Mouse (Mus musculus): ENCODE results near the gene Gclc. TPM values are rescaled to one million over a fixed set of nuclear protein-coding genes. Genes with fewer than 3 reads are reported as not detected.
A peak's percentile ranks its signal among the peaks of the same experiment; 100 is the strongest.
"Not testable (repeated sequence)": the region's sequence is repeated elsewhere in the genome, so short reads cannot be mapped to it uniquely, and the experiment has no call there.

Gene Gclc
- total RNA-seq, 4 experiments from 2014 or later = 11.7 to 14.3 (median 12.5) TPM

DNA sequence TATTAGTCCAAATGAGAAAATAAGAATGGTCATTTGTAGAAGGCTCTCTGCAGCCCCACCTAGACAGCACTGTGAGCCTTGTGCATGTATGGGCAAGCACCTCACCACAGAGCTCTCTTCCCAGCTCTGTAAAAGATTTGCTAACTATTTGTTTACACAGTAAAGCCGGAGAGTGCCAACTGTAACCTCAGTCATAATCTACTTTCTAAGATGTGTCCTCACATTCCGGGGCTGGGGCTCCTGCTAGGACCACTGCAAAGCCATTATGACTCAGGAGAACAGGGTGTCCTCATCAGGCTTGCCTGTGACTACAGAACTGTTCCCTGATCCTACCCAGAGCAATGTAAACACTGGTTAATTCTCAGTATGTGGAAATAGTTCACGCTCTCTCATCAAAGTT, 9.5 kb upstream of the Gclc start:
- no peak for DNase-seq (ENCODE audit: low spot score)

DNA sequence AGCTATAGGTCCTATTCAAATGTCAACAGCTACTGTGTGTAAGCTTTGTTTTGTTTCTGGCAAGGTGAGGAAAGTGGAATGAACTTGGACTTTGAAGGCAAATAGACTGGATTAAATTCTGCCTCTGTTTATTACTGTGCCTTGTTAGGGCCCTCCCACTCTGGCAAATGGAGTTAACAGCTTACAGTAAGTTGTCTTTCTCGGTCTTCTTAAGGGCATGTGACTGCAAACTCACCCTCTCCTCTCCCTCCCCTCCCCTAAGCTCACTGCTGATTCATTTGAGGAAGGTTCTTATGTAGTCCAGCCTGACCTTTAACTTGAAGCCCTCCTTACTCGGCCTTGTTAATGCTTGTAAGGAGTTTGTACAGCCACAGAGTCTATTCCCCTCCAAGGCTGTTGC, 8.0 kb upstream of the Gclc start:
- DNase-seq (ENCODE audit: low spot score) = no peak

DNA sequence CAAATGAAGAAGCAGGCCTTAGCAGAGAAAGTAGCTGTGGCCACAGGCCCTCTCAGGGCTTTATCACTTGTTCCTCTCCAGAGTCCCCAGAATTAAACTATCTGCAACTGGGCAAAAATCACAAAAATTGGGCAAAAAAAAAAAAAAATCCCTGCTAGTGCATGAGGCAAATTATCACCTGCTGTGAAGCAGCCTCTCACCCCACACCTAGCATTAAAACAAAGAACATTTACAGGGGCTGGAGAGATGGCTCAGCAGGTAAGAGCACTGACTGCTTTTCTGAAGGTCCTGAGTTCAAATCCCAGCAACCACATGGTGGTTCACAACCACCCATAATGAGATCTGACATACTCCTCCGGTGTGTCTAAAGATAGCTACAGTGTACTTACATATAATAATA, 6.0 kb upstream of the Gclc start:
- DNase-seq (ENCODE audit: low spot score) = not testable (repeated sequence)

DNA sequence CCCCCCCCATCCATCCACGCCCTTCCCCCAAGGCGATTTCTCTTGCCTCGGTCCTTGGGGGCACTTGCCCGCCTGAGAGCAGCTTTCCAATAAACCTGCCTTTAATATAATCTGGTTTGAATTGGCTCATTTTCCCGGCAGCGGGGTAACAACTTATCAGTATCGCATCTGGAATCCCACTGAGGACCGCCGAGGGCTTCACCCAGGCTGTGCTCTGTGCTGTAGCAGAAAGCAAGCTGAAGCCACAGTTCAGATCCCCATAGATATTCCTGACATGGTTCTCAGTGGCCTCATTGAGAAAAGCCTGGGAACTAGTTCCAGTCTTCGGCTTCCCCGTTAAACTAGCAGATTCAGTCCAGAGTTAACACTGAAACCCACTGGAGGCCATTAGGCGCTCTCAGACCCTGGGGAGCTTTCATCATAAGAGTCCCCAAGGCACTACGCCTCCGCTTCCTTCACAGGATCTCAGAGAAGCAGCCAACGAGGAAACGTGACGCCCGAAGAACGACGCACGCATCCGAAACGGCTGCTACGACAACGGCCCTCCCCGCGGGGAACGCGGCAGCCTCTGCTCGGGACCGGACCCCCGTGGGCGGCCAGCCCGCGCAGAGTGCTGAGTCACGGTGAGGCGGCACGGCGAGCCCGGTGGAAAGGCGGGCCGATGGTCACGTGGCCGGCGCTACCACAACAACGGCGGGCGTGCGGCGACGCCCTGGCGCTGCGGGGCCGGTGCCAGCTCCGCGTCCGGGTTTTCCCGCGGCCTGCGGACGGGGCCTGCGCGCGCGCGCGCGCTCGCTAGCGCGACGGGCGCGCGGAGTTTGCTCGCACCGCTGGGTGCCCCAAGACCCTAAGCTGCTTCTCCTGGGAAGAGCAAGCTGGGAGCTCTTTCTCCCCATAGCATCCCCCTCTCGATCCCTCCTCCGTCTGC, 3.9 kb upstream of the Gclc start:
- peak; percentile 94 for DNase-seq (ENCODE audit: low spot score)

DNA sequence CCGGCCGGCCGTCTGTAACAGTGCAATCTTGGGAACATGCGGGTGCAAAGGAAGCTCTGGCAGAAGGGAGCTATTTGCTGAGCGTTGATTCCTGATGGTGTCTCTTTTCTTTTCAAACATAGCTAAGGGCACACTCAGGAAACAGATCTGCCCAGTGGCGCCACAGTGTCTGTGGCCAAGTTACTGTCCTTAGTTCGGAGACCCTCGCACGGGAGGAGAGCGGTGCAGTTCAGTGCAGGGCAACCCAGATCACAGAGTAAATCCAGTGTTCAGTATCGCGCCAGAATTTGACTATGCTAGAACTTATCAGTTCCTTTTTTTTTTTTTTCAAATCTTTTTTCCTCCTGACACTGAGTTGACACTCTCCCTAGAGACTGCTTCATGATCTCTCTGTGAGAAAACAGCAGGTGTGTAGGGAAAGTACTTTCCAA, 3.2 kb upstream of the Gclc start:
- peak; percentile 32 for DNase-seq (ENCODE audit: low spot score)

DNA sequence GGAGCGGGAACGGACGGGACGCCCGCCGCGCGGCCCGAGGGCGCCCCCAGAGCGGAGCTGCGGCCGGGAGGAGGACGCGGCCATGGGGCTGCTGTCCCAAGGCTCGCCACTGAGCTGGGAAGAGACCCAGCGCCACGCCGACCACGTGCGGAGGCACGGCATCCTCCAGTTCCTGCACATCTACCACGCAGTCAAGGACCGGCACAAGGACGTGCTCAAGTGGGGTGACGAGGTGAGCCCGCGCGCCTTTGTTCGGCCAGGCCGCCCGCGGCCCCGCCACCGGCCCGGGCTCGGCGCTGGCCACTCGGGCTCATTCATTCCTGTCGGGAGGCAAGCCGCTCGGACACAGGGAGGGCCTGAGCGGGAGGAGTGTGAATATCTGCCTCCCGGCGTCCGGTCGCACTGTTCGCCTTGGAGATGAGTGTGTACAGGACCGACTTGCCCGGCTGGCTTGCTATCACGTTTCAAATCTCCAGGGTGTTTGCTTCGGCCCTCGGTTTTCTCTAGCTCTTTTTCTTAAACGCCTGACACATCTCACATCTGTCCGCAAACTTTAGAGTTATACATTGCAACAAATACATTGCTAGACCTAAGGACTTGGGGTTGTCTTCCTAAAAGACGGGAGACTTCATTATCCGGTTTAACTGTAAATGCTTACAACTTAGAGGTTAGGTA, 530 bp downstream of the Gclc start:
- DNase-seq (ENCODE audit: low spot score) = peak; percentile 60

DNA sequence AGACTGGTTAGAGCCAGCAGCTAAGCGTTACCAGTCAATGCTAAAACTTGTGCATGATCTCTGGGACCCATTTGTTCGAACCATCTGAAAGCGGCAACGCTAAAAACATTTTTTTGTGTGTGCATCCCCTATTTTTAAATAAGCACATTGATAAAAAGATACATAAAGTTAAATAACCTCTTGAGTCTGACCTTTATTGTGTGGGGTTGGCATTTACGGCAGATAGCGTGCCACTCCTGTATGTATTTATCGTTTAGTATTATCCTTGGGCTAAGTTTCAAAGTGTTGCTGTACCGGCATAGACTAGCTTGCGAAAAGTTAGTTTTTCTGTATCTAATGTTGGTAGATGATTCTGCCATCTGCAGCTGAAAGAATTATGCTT, 1.1 kb downstream of the Gclc start:
- DNase-seq (ENCODE audit: low spot score) = no peak

DNA sequence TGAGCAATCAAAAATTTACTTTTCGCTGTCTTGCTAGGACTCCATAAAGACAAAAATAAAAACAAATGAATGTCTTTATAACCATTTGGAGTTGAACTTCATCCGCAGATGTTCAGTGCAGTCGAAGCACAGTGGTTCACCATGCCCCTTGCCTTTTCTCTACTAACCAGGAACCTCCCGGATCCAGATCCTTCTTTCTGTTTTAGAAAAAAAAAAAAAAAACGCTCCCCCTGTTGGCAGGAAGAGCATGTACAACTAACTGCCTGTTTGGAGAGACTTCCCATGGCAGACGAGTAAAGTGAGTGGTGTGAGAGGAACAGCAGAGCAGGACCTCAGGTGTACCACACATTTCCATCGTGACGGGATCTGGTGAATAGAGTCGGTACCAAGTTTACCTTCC, 1.7 kb downstream of the Gclc start:
- DNase-seq (ENCODE audit: low spot score) = no peak

DNA sequence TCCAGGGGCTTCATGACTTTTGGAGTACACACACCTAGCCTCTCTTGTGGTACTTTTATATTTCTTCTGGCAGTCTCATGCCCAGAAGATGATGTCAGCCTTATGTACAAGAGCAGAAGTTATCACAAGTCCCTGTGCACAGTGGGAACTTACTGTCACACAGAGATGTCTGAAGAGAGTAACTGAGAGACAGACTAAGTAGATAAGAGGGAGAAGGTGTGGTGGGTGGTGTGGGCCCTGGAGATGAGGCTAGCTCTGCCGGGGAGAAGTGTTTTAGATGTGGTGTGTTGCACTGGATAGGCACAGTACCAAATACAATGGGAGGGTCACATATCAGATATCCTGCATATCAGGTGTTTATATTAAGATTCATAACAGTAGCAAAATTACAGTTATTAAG, 3.0 kb downstream of the Gclc start:
- no peak for DNase-seq (ENCODE audit: low spot score)

DNA sequence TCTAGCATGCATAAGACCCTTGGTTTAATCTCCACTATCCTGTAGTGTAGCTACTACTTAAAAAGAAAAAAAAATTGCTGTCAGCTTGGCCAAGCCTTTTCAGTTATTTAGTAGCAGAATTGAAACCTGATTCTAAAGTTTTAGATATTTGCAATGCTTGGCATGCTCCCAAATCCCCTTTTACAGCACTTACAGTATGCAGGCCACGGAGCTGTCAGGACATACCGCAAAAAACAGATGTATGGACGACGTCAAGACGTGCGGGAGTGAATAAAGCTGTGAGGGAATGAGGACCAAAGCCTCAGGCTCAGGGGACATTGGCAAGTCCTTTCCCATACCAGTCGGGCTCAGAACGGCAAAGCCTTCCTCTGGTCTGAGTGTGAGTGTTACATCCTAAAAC, 4.1 kb downstream of the Gclc start:
- DNase-seq (ENCODE audit: low spot score) = no peak

DNA sequence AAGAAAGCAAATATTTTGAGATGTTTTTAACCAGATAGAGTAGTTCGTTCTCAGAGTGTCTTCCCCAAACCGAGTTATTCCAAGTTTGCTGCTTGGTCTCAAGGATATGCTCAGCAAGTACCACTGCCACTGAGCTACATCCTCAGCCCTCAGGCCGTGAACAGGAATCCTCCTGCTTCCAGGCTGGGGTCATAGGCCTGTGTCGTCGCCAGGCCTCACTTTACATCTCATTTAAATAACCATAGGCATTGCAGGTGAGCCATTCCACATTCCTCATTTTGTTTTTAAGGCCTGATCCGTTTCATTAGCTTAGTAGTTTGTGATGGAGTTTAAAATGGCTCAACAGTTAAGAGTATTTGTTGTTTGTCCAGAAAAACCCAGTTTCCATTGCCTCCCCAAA, 4.8 kb downstream of the Gclc start:
- no peak for DNase-seq (ENCODE audit: low spot score)

DNA sequence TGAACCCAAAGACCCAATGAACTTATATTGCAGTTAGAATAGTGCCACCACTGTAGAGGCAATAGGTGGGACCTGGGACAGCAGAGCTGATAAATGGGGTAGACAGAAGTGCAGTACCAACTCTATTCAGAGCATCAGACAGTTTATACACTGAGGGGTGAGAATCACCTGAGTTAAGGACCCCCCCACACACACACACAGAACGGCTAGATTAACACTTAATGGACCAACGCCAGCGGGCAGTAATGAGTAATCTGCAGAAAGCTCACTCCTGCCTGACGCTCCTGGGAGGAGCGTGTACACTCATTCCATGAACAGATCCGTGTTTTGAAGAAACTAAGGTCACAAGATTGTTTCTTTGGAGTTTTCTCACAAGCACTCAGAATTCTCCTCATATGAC, 5.4 kb downstream of the Gclc start:
- DNase-seq (ENCODE audit: low spot score) = no peak

DNA sequence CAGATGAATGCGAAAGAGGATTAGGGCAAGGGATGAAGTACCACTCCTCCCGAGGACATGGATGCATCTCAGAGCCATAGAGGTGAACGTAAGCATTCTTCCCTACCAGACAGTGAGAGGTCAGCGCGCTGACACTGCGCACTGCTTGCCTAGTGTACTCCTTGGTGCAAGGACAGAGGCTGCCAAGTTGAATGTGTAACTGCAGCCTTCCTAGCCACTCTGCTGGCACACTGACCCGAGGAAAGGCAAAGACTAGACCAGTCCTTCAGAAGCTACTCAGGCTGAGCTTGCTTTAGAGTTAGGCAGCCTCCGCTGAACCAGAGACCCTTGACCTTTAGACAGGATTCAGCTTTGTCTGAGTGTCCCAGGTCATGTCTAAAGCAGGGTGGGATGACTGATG, 11.9 kb downstream of the Gclc start:
- no peak for DNase-seq (ENCODE audit: low spot score)

DNA sequence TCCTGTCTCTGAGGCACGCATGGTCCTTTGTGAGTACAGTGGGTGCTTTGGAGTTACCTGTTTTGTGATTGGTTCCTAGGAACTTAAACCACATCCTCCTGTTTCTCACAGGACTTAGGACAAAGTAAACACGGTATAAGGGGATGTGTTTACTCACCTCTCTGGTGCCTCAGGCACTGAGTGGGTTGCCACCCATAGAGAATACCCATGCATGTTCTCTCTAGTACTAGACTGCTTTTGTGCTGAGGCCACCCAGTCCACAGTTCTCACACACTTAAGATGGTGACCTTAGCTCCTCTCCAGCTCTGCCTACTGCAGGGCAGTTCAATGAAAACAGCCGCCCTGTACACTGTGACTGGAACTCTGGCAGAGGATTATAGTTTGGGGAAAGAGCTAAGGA, 12.4 kb downstream of the Gclc start:
- DNase-seq (ENCODE audit: low spot score) = no peak

DNA sequence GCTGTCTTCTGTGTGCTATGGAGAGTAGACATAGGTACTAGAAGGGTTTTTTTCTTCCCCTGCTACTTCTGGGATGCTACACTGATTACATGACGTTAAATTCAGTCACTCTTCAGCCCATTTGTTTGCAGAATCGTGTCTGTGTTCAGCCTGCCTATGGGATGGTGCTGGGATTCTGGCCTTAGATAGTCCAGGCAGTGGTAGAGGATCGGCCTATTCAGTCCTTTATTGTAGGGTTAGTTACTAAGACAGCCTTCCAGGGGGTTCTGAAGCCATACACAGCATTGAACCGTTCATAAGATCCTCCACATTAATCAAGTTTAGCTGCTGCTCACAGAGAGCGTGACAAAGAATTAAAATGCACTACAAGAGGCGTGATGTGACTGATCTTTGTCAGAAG, 16.6 kb downstream of the Gclc start:
- DNase-seq (ENCODE audit: low spot score) = no peak

DNA sequence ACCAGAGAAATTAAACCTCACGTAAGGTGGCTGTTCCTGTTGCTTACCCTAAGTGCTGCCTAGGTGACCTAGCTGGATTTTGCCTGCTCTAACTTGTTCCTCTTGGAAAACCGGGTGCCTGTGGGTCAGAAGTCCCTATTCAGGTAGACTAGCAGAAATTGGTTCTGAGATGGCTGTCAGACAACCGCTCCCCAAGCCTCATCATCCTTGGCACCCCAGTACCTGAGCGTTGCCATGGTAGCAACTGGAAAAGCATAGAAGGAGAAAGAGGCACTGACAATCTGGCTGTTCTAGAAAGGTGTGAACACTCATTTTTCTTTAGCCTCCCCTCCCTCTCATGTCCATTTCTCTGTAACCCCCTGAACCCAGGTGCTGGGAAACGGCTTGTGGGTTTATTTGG, 17.0 kb downstream of the Gclc start:
- DNase-seq (ENCODE audit: low spot score) = no peak

DNA sequence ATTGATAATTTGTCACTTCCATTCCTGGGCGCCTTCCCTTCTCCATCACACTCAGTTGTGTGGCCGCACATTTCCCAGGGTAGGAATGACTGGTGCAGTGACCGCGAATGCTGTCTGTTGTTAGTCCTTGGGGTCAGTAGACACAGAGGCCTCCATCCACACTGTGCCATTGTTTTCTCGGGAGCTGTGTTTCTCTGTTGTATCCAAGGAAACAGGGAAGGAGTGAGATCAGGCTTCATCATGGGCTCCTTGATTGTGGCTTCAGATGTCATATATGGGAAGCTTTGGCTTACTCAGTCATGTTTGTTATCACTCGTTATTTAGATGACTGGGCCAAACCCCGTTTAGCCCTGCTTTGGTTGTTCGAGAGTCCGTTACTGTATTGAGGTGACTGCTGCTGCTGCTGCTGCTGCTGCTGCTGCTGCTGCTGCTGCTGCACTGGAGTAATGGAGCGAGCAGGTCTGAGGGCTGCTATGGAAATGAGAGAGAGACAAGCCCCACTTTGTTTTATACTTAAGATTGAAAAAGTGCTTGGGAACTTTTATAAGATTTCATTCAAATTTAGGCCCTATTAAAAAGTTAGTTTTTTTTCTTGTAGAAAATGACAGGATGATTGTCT, 17.5 kb downstream of the Gclc start:
- no peak for DNase-seq (ENCODE audit: low spot score)

DNA sequence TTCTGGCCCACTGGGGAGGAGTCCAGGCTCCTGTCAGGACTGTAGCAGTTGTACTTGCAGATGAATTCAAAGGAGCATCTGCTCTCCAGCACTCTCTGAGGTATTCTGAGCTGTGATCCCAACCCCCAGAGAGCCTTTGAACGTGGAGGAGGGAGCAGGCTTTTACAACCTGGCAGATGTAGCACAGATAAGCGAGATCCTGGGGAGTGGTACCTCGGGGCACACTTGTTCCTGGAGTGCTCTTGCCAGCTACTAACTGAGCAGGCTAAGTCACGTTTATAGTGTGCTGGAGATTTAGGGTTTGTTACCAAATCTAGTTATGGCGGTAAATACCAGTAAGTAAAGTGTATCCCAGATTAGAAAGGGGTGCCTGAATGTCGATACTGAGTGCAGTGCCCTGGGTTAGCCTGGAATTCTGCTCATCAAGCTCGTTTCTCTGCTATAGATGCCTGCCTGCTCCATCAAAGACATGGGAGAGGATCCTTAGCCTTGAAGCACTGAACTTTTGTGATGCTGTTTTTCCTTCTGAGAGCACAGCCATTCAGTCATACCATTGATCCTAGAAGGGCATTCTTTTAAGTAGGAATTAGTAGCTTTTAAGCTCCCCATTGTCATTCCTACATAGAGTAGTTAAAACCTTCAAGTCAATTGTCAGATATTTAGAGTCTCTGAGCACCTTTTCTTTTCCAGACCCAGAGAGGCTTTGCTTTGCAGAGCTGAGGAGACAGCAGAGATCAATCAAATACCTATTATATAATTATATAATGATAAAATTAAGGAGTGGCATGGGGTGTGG, 22.6 kb downstream of the Gclc start:
- DNase-seq (ENCODE audit: low spot score) = no peak

DNA sequence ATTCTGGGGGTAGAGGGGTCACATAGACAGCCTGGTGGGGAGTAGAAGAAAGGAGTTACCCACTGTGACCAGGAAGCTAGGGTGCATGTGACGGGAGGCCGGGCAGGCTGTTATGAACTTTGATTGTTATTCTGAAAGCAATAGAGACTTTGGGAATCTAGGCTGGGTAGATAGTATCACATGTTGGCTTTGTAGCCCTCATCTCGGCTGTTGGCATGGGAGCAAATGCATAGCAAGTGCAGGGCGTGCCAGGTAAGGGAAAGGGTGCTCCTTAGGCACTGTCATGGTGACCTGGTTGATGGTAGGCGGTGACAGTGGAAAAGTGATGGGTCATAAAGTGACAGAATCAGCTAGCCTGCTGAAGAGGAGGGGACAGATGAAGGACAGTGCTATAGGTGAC, 23.3 kb downstream of the Gclc start:
- DNase-seq (ENCODE audit: low spot score) = no peak

DNA sequence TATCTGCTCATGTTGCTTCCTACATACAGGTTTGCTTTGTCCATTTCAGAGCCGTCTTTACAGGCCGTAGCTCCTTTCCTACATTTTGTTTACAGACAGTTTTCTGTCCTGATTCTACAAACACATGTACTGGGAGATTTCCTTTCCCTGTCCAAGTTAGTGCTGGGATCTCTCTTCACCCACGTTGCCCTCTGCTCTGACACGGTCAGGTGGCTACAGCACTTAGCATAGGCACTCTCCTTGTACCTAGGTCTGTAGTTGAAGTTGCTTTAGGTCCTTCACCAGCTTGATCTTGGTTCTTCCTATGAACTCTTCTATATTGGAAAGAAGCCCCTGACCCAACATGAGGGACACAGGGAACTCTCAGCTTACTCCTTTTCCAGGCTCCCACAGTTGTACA, 25.4 kb downstream of the Gclc start:
- no peak for DNase-seq (ENCODE audit: low spot score)

DNA sequence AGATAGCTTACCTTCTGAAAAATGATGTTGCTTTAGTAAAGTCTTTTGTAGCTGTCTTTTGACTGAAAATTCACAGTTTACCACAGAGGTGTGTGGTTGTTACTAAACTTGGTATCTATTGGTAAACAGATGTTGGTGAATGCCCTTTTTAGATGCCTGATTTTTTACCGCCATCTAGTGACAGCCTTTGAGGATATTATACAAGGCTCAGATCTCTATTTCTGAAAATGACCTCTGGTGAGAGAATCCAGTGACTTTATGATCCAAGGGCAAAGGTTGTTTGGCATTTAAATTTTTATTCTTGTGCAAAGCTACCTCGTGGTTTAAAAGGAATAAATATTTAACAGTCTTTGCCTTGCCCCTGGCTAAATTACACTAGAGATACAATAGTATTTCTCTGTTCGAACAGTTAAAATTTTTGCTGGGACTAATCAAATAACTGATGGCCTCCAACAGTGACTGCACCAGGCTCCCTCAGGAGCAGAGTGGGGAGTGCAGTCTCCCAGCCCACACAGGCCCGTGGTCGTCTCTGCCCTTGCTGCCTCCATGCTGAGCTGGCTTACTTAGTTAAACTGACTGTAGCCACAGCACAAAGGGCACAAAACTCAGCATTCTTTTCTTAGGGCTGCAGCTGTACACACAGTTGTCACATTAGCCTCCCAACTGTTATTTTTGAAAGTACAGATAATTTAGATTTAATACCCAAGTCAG, 27.3 kb downstream of the Gclc start:
- peak; percentile 34 for DNase-seq (ENCODE audit: low spot score)

All from heart, adult 8-10 months (tissue).